Mouse (Mus musculus) neural tube, embryonic 11.5 days (tissue): ENCODE measurements around the gene Cpa1. TPM values are rescaled to one million over a fixed set of nuclear protein-coding genes. Genes with fewer than 3 reads are reported as not detected.

Experiments
- ATAC-seq: fragments of 200-750 bp; cut with Nextera tagmentation; 2 replicates; pipeline ENCODE4 v1.8.0; 2017; ENCODE audit warnings: moderate number of reproducible peaks, mild to moderate bottlenecking, moderate TSS enrichment, moderate library complexity; ENCODE audit not compliant: insufficient read depth, low FRiP score, low TSS enrichment
- DNase-seq: peaks from one replicate; pipeline ENCODE4 v3.0.0-alpha.2; 2015; ENCODE audit warnings: low spot score
- H3K27ac ChIP-seq: fragments of 300-500 bp; sonication (generic); 2 replicates; pipeline ENCODE4 v1.5.1; 2014; ENCODE audit warnings: low read depth, mild to moderate bottlenecking, low read length
- H3K27me3 ChIP-seq: fragments of 300-500 bp; sonication (generic); 2 replicates; pipeline ENCODE4 v1.6.1; 2014; ENCODE audit warnings: mild to moderate bottlenecking, low read length, mixed read lengths; ENCODE audit not compliant: control insufficient read depth, insufficient read depth
- H3K36me3 ChIP-seq: fragments of 300-500 bp; sonication (generic); 2 replicates; pipeline ENCODE4 v1.6.1; 2014; ENCODE audit warnings: mild to moderate bottlenecking, low read length, moderate library complexity, mixed read lengths; ENCODE audit not compliant: control insufficient read depth, insufficient read depth
- H3K4me1 ChIP-seq: fragments of 300-500 bp; sonication (generic); 2 replicates; pipeline ENCODE4 v1.6.1; 2014; ENCODE audit warnings: low read length, mixed read lengths; ENCODE audit not compliant: control insufficient read depth, insufficient read depth
- H3K4me2 ChIP-seq: fragments of 300-500 bp; sonication (generic); 2 replicates; pipeline ENCODE4 v1.6.1; 2014; ENCODE audit warnings: low read depth, mild to moderate bottlenecking, moderate library complexity
- H3K4me3 ChIP-seq: fragments of 300-500 bp; sonication (generic); 2 replicates; pipeline ENCODE4 v1.5.1; 2014; ENCODE audit warnings: low read depth, low read length
- H3K9ac ChIP-seq: fragments of 300-500 bp; sonication (generic); 2 replicates; pipeline ENCODE4 v1.6.1; 2014; ENCODE audit warnings: mild to moderate bottlenecking, low read length
- H3K9me3 ChIP-seq: fragments of 300-500 bp; sonication (generic); 2 replicates; pipeline ENCODE4 v1.6.1; 2016; ENCODE audit warnings: low read length; ENCODE audit not compliant: control insufficient read depth
- WGBS: fragments of 180-500 bp; shearing (Covaris S2); extraction: QIAGEN DNeasy Blood & Tissue Kit; methylation state at CpG from one replicate; pipeline ENCODE4 v1.1.7; 2014; 5-methylcytosine and 5-hydroxymethylcytosine counted together
- polyA plus RNA-seq: library from polyadenylated mRNA; unstranded; fragments of >200 nt; fragmentation: Nextera tagmentation; extraction: Ambion mirVana; gene quantifications from 2 replicates; pipeline ENCODE4 v1.2.1, GENCODE M21; 2014

The Cpa1 gene
- polyA plus RNA-seq, 1 experiment from 2014 or later: not detected

DNA sequence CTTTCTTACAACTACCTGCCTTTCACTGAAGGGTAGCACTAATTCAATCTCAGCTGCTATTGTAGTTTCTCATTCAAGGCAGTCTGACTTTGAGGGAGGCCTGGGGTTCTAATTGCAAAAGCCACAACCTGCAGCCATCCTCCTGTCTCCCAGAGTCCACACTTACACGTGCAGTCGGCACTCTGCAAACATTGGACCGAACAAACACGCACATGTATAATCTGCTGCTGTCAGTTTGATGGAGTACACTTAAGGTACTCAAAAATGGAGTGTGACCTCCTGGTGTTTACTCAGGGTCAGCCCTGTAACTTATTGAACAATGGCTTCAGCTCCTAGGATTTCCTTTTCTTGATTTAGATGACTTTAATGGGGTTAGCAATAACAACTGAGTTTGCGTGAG lies 40.5 kb downstream of the Cpa1 start:
- DNase-seq (no peak), ATAC-seq (no peak)
- Histone ChIP-seq H3K27me3 (no peaks in the 10 kb centered on the region), H3K4me2 (no peak overlapping the region), H3K9ac (no peak overlapping the region), H3K4me3 (no peak overlapping the region), H3K4me1 (peaks cover 31% of the 10 kb centered on the region), H3K9me3 (no peaks in the 10 kb centered on the region), H3K27ac (no peak overlapping the region), H3K36me3 (no peaks in the 10 kb centered on the region)
- 54% methylated on average over 5 of the region's 5 CpGs for WGBS

DNA sequence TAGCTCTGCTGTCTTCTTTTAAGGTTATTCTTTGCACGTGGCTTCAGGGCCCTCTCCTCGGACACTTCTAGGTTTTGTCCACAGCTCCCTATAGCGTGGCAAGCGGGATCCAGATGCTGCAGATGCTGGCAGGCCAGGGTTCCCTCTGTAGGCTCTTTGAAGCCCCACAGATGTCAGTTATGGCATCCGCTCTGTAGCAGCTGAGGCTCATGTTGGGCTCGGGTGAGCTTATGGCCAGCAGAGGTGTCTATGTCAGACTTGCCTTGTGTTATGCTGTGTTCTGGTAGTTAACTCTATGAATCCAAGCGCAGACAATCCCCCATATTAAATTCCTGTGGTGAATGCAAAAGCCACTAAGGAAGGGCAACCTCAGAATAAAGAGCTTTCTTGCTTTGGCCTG lies 41.4 kb downstream of the Cpa1 start:
- no peak overlapping the region for H3K4me2 ChIP-seq
- 70% methylated on average over 7 of the region's 7 CpGs for WGBS
- no peak overlapping the region for H3K27ac ChIP-seq
- no peaks in the 10 kb centered on the region for H3K36me3 ChIP-seq
- H3K27me3 ChIP-seq: no peaks in the 10 kb centered on the region
- H3K9ac ChIP-seq: no peak overlapping the region
- no peak overlapping the region for H3K4me3 ChIP-seq
- H3K4me1 ChIP-seq: peaks cover 22% of the 10 kb centered on the region
- no peak for DNase-seq
- no peak for ATAC-seq
- no peaks in the 10 kb centered on the region for H3K9me3 ChIP-seq

DNA sequence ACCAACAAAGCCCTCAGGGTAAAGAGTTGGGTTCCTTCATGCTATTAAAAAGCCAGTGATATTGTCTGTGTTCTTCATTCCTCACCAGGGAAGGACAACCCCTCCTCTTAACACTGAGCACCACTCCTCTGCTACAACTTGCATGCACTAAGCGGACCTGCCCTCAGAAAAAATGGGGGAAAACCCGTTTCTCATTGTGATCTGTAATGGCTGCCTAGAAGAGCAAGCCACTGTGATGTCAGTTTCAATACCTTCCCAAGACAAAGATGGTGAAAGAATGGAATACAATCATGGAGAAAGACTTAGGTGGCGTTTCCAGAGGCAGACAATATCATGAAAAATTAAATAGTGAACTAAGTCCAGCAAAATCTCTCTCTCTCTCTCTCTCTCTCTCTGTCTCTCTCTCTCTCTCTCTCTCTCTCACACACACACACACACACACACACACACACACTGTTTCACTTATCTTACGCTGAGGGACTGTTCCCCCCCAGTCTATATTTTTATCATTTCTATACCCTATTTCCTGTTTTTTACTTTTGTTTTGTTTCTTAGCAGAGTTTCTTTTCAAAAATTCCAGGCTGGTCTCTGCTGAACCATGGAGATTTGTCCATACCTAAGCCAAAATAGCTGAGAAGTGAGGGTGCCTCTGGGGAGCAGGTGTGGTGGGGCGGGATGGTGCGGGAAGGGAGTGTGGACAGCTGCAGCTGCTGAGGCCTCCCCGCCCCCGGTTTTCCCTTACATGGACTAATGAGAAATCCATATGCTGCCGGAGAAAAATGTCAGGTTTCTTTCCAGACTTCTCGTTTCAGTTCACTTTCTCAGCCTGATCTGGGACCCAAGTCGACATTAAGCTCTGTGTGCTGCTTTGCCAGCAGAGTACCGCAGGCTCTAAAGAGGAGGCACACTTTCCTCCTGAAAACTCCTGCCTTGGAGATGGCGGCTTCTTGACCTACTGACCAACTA lies 43.2 kb downstream of the Cpa1 start:
- WGBS: 57% methylated on average over 13 of the region's 13 CpGs
- Histone ChIP-seq H3K4me3 (no peak overlapping the region), H3K4me1 (peaks cover 15% of the 10 kb centered on the region), H3K36me3 (no peaks in the 10 kb centered on the region), H3K27ac (peak overlapping the region; percentile 21), H3K4me2 (no peak overlapping the region), H3K9ac (no peak overlapping the region), H3K9me3 (no peaks in the 10 kb centered on the region), H3K27me3 (no peaks in the 10 kb centered on the region)
- peak; percentile 68 for DNase-seq
- ATAC-seq: no peak

DNA sequence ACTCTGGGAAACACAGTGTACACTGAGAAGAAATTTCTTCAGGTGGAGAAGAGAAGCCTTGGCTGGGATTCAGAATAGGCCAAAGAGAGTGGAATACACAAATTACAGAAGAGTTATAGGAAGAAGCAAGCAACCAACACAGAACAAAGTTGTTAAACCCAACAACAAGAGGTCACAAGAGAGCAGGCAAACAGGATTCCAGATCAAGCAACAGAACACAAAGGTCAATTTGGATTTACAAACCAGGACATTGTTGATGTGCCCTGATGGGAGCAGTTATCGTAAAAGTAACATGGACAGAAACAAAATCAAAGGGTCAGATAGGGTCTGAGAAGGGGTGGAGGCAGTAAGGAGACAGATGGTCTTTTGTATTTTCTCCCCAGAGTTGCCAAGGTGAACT lies 45.6 kb downstream of the Cpa1 start:
- no peak overlapping the region for H3K27ac ChIP-seq
- no peak overlapping the region for H3K4me2 ChIP-seq
- H3K27me3 ChIP-seq: no peaks in the 10 kb centered on the region
- 85% methylated on average over 1 of the region's 1 CpGs for WGBS
- no peak overlapping the region for H3K9ac ChIP-seq
- no peak for DNase-seq
- H3K36me3 ChIP-seq: no peaks in the 10 kb centered on the region
- H3K4me1 ChIP-seq: peaks cover 10% of the 10 kb centered on the region
- no peak for ATAC-seq
- no peaks in the 10 kb centered on the region for H3K9me3 ChIP-seq
- H3K4me3 ChIP-seq: no peak overlapping the region

DNA sequence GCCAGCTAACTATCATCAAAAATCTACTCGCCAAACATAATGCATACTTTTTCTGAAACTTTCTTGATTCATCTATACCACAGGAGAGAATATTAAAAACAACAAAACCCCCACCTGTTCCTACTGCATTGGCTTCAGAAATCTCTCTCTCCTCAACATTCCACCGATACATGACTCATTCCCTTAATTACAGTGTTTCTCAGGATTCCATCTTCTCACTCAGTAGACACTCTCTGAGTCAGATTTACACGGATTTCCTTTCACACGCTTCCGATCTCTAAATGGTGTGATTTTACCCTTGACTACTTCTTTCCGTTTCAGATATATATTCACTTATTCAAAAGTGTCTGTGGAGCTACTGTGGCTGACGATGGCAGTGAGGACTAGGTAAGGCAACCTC lies 48.2 kb downstream of the Cpa1 start:
- 95% methylated on average over 7 of the region's 7 CpGs for WGBS
- H3K4me3 ChIP-seq: no peak overlapping the region
- H3K4me2 ChIP-seq: no peak overlapping the region
- H3K36me3 ChIP-seq: no peaks in the 10 kb centered on the region
- H3K27me3 ChIP-seq: no peaks in the 10 kb centered on the region
- no peaks in the 10 kb centered on the region for H3K9me3 ChIP-seq
- H3K4me1 ChIP-seq: peaks cover 7% of the 10 kb centered on the region
- no peak for DNase-seq
- H3K27ac ChIP-seq: no peak overlapping the region
- ATAC-seq: no peak
- H3K9ac ChIP-seq: no peak overlapping the region

DNA sequence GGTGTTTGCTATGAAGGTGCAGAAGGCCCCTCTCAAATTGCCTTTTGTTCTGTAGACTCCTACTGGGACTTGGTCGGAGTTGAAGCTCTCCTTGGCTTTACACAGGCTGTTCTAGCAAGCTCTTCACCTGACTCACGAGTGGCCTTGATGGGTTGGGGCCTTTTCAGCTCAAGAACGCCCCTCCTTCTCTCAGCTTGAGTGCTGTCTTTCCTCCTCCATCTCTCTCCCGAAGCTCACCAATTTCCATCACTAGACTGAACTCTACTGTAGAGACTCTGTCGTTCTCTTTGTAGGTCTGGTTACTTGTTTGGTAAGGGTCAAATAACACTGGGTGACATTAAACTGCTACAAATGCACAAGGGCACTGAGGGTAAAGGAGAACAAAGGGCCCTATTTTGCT lies 53.8 kb downstream of the Cpa1 start:
- H3K36me3 ChIP-seq: no peaks in the 10 kb centered on the region
- peak overlapping the region; percentile 57 for H3K9ac ChIP-seq
- H3K27me3 ChIP-seq: no peaks in the 10 kb centered on the region
- DNase-seq (no peak), ATAC-seq (no peak)
- WGBS: 76% methylated on average over 5 of the region's 5 CpGs
- H3K4me1 ChIP-seq: peaks cover 9% of the 10 kb centered on the region
- peak overlapping the region; percentile 48 for H3K4me2 ChIP-seq
- peak overlapping the region; percentile 37 for H3K4me3 ChIP-seq
- H3K27ac ChIP-seq: peak overlapping the region; percentile 87
- H3K9me3 ChIP-seq: no peaks in the 10 kb centered on the region

DNA sequence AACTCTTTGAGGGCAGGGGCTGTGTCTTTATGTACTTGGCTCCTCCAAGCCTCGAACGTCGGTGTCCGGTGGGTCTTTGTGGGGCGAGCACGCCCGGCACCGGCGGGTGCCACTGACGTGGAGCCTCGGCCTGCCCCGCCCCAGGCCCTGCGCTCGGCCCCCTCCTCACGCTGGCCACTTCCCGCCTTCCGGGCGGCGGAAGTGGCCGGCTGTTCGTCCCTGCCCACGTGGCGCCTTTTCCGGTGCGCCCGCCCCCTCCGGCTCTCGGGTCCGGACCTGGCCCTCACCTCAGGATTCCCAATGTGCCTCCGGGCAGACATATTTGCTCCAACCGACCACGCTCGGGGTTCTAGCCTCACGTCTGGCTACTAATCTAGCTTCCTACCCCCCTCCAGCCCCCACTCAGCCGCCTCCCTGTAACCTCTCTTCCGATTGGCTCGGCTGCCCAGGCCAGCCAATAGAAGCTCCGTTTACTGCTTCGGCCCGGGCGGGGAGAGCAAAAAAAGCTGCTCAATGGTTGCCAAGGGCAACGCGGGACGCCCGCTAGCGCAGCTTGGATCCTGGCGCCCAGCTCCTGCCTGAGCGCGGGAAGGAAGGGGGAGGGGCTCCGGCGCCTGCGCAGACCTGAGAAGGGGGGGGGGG lies 54.5 kb downstream of the Cpa1 start, which contains the start of gene Cep41:
Gene Cep41 (minus strand): TSS at position 400 of the 642 bp plus-strand sequence.
- H3K4me1 ChIP-seq: peaks cover 9% of the 10 kb centered on the region
- peak; percentile 96 for ATAC-seq
- peak; percentile 99 for DNase-seq
- H3K9ac ChIP-seq: peak within 1 kb of the TSS; percentile 57
- H3K36me3 ChIP-seq: no peaks in the 10 kb centered on the region
- H3K4me2 ChIP-seq: peak within 1 kb of the TSS; percentile 48
- H3K27me3 ChIP-seq: no peaks in the 10 kb centered on the region
- peak within 1 kb of the TSS; percentile 37 for H3K4me3 ChIP-seq
- under 1% methylated on average over 48 of the region's 52 CpGs for WGBS
- H3K27ac ChIP-seq: peak within 1 kb of the TSS; percentile 87
- no peaks in the 10 kb centered on the region for H3K9me3 ChIP-seq

DNA sequence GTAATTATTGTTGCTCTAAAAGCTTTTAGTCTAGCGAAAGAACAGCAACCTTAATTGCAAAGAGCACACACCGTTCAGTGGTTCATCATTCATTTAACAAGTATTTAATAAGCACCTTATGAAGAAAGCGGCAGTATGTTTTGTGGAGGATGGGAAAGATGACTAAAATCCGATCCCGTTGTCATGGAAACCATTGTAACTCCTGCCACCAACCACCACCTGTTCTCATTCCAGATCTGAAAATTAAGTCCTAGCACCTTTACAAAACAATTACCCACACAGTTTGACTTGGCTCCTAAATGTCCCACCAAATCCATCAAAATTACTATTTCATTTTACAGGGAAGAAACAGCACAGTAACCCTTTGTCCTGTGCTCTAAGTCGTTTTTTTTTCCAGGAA lies 55.2 kb downstream of the Cpa1 start:
- Histone ChIP-seq H3K4me1 (peaks cover 9% of the 10 kb centered on the region), H3K36me3 (no peaks in the 10 kb centered on the region), H3K9me3 (no peaks in the 10 kb centered on the region), H3K9ac (no peak overlapping the region), H3K4me3 (no peak overlapping the region), H3K4me2 (peak overlapping the region; percentile 23), H3K27me3 (no peaks in the 10 kb centered on the region), H3K27ac (no peak overlapping the region)
- DNase-seq (no peak), ATAC-seq (no peak)
- WGBS: 40% methylated on average over 6 of the region's 6 CpGs
